Mouse (Mus musculus) lung, embryonic 15.5 days (tissue): ENCODE measurements around the gene Pcgf2. TPM values are rescaled to one million over a fixed set of nuclear protein-coding genes. Genes with fewer than 3 reads are reported as not detected.
A peak's percentile ranks its signal among the peaks of the same experiment; 100 is the strongest.
"Not testable (repeated sequence)": the region's sequence is repeated elsewhere in the genome, so short reads cannot be mapped to it uniquely, and the experiment has no call there.

Experiments
- ATAC-seq: fragments of 200-750 bp; cut with Nextera tagmentation; 2 replicates; pipeline ENCODE4 v1.8.0; 2017; ENCODE audit warnings: moderate number of reproducible peaks, borderline replicate concordance; ENCODE audit not compliant: low FRiP score, low TSS enrichment; ENCODE audit errors: extremely low read depth
- H3K27ac ChIP-seq: fragments of 300-500 bp; sonication (generic); 2 replicates; pipeline ENCODE4 v1.5.1; 2015; ENCODE audit warnings: moderate library complexity, mild to moderate bottlenecking, inconsistent platforms
- H3K27me3 ChIP-seq: fragments of 300-500 bp; sonication (generic); 2 replicates; pipeline ENCODE4 v1.6.1; 2015; ENCODE audit warnings: inconsistent platforms
- H3K36me3 ChIP-seq: fragments of 300-500 bp; sonication (generic); 2 replicates; pipeline ENCODE4 v1.6.1; 2015; ENCODE audit warnings: inconsistent platforms
- H3K4me1 ChIP-seq: fragments of 300-500 bp; sonication (generic); 2 replicates; pipeline ENCODE4 v1.6.1; 2015; ENCODE audit warnings: inconsistent platforms
- H3K4me2 ChIP-seq: fragments of 300-500 bp; sonication (generic); 2 replicates; pipeline ENCODE4 v1.6.1; 2015; ENCODE audit warnings: inconsistent platforms, mild to moderate bottlenecking, moderate library complexity
- H3K4me3 ChIP-seq: fragments of 300-500 bp; sonication (generic); 2 replicates; pipeline ENCODE4 v1.5.1; 2015; ENCODE audit warnings: mild to moderate bottlenecking, inconsistent platforms
- H3K9ac ChIP-seq: fragments of 300-500 bp; sonication (generic); 2 replicates; pipeline ENCODE4 v1.6.1; 2015; ENCODE audit warnings: inconsistent platforms
- H3K9me3 ChIP-seq: fragments of 300-500 bp; sonication (generic); 2 replicates; pipeline ENCODE4 v1.6.1; 2016; ENCODE audit warnings: inconsistent platforms
- WGBS: fragments of 180-500 bp; shearing (Covaris S2); methylation state at CpG from one replicate; pipeline ENCODE4 v1.1.7; 2015; 5-methylcytosine and 5-hydroxymethylcytosine counted together
- polyA plus RNA-seq: library from polyadenylated mRNA; unstranded; fragments of >200 nt; fragmentation: Nextera tagmentation; extraction: Ambion mirVana; gene quantifications from 2 replicates; pipeline ENCODE4 v1.2.1, GENCODE M21; 2015

Pcgf2 gene
- polyA plus RNA-seq, 1 experiment from 2014 or later, result 13.2 TPM

- Histone ChIP-seq H3K36me3 (no peaks in the 10 kb centered on the region), H3K27me3 (peaks cover 15% of the 10 kb centered on the region), H3K4me3 (no peak overlapping the region), H3K4me2 (no peak overlapping the region), H3K4me1 (peaks cover 32% of the 10 kb centered on the region), H3K9ac (no peak overlapping the region), H3K9me3 (no peaks in the 10 kb centered on the region), H3K27ac (no peak overlapping the region)
- 27% methylated on average over 5 of the region's 6 CpGs for WGBS
- ATAC-seq, result no peak
Observed at GRCm38 (mm10) chr11:97657184-97657945, 42.9 kb downstream of the Pcgf2 start.

GRCm38 (mm10) chr11:97656269-97656971 lies 43.9 kb downstream of the Pcgf2 start:
- H3K4me1 ChIP-seq, result peaks cover 23% of the 10 kb centered on the region
- H3K27ac ChIP-seq, result no peak overlapping the region
- WGBS, result 72% methylated on average over 14 of the region's 14 CpGs
- H3K4me3 ChIP-seq, result no peak overlapping the region
- no peaks in the 10 kb centered on the region for H3K9me3 ChIP-seq
- H3K36me3 ChIP-seq, result no peaks in the 10 kb centered on the region
- no peak overlapping the region for H3K9ac ChIP-seq
- H3K27me3 ChIP-seq, result peaks cover 6% of the 10 kb centered on the region; the same call in 1 of the 2 replicates
- no peak overlapping the region for H3K4me2 ChIP-seq
- ATAC-seq, result no peak

GRCm38 (mm10) chr11:97654210-97654609 lies 46.1 kb downstream of the Pcgf2 start:
- ATAC-seq, result no peak
- H3K4me3 ChIP-seq, result no peak overlapping the region
- H3K36me3 ChIP-seq, result no peaks in the 10 kb centered on the region
- H3K4me1 ChIP-seq, result peaks cover 6% of the 10 kb centered on the region
- 84% methylated on average over 2 of the region's 2 CpGs for WGBS
- H3K9ac ChIP-seq, result no peak overlapping the region
- no peaks in the 10 kb centered on the region for H3K27me3 ChIP-seq
- H3K9me3 ChIP-seq, result no peaks in the 10 kb centered on the region
- H3K27ac ChIP-seq, result no peak overlapping the region
- H3K4me2 ChIP-seq, result no peak overlapping the region

- WGBS, result 91% methylated on average over 11 of the region's 11 CpGs
- not testable (repeated sequence) for H3K9ac ChIP-seq, H3K4me1 ChIP-seq, H3K27ac ChIP-seq, H3K36me3 ChIP-seq, H3K4me2 ChIP-seq, H3K27me3 ChIP-seq, H3K9me3 ChIP-seq, ATAC-seq, H3K4me3 ChIP-seq
Observed at GRCm38 (mm10) chr11:97653376-97653775, 46.9 kb downstream of the Pcgf2 start.

- Histone ChIP-seq H3K27ac (no peak overlapping the region), H3K36me3 (no peaks in the 10 kb centered on the region), H3K4me3 (no peak overlapping the region), H3K4me1 (no peaks in the 10 kb centered on the region), H3K27me3 (no peaks in the 10 kb centered on the region), H3K9ac (no peak overlapping the region), H3K4me2 (no peak overlapping the region), H3K9me3 (no peaks in the 10 kb centered on the region)
- 58% methylated on average over 5 of the region's 5 CpGs for WGBS
- ATAC-seq, result no peak
Observed at GRCm38 (mm10) chr11:97650341-97650740, 50.0 kb downstream of the Pcgf2 start.

- H3K4me3 ChIP-seq, H3K4me1 ChIP-seq, H3K9ac ChIP-seq, H3K27me3 ChIP-seq, H3K4me2 ChIP-seq, ATAC-seq, H3K36me3 ChIP-seq, H3K9me3 ChIP-seq, H3K27ac ChIP-seq: not testable (repeated sequence)
- 70% methylated on average over 4 of the region's 4 CpGs for WGBS
Observed at GRCm38 (mm10) chr11:97648541-97648940, 51.8 kb downstream of the Pcgf2 start.

- Histone ChIP-seq H3K9ac (no peak overlapping the region), H3K4me3 (no peak overlapping the region), H3K9me3 (no peaks in the 10 kb centered on the region), H3K27me3 (no peaks in the 10 kb centered on the region), H3K36me3 (no peaks in the 10 kb centered on the region), H3K4me2 (no peak overlapping the region), H3K27ac (no peak overlapping the region), H3K4me1 (no peaks in the 10 kb centered on the region)
- 0 out of 2 replicates have a peak, but pooled peaks have one; percentile 23 for ATAC-seq
- 2% methylated on average over 6 of the region's 6 CpGs for WGBS
Observed at GRCm38 (mm10) chr11:97644834-97645233, 55.5 kb downstream of the Pcgf2 start.

GRCm38 (mm10) chr11:97643380-97644055 lies 56.8 kb downstream of the Pcgf2 start:
- no peak overlapping the region for H3K4me2 ChIP-seq
- H3K27ac ChIP-seq, result no peak overlapping the region
- no peaks in the 10 kb centered on the region for H3K36me3 ChIP-seq
- ATAC-seq, result no peak
- no peak overlapping the region for H3K9ac ChIP-seq
- H3K4me1 ChIP-seq, result no peaks in the 10 kb centered on the region
- no peak overlapping the region for H3K4me3 ChIP-seq
- H3K27me3 ChIP-seq, result no peaks in the 10 kb centered on the region
- WGBS, result 65% methylated on average over 8 of the region's 8 CpGs
- no peaks in the 10 kb centered on the region for H3K9me3 ChIP-seq

- no peaks in the 10 kb centered on the region for H3K27me3 ChIP-seq
- ATAC-seq, result no peak
- no peak overlapping the region for H3K9ac ChIP-seq
- H3K4me2 ChIP-seq, result no peak overlapping the region
- no peak overlapping the region for H3K4me3 ChIP-seq
- H3K36me3 ChIP-seq, result no peaks in the 10 kb centered on the region
- 46% methylated on average over 2 of the region's 2 CpGs for WGBS
- no peaks in the 10 kb centered on the region for H3K9me3 ChIP-seq
- H3K27ac ChIP-seq, result no peak overlapping the region
- no peaks in the 10 kb centered on the region for H3K4me1 ChIP-seq
Observed at GRCm38 (mm10) chr11:97642746-97643145, 57.6 kb downstream of the Pcgf2 start.

GRCm38 (mm10) chr11:97641668-97642067 lies 58.6 kb downstream of the Pcgf2 start:
- Histone ChIP-seq H3K4me3 (no peak overlapping the region), H3K27me3 (no peaks in the 10 kb centered on the region), H3K9ac (no peak overlapping the region), H3K36me3 (no peaks in the 10 kb centered on the region), H3K4me1 (no peaks in the 10 kb centered on the region), H3K9me3 (no peaks in the 10 kb centered on the region), H3K4me2 (no peak overlapping the region), H3K27ac (no peak overlapping the region)
- WGBS, result 41% methylated on average over 8 of the region's 8 CpGs
- no peak for ATAC-seq
